ENCODE assay signal across 8 mouse cellular contexts in genomic region chr19:3766378-3766777, GRCm38 (mm10). TPM values are rescaled to one million over a fixed set of nuclear protein-coding genes. Genes with fewer than 3 reads are reported as not detected.
DNase-seq lines count a peak whose midpoint lies in the region; ATAC-seq and TF ChIP-seq lines count a peak whose summit lies in the region.

No protein-coding gene starts in this region.

- no peak overlapping the region for H3K9ac ChIP-seq in liver, embryonic 13.5 days

- H3K9me3 ChIP-seq in megakaryocyte, embryonic 14.5 days, result no peaks in the 10 kb centered on the region
- no peaks in the 10 kb centered on the region for H3K9me3 ChIP-seq in liver, embryonic 13.5 days (replicated peaks)

- H3K4me3 ChIP-seq in cerebellum, adult 2 months (replicated peaks; ENCODE audit: insufficient read depth, low read depth, low read length), result no peak overlapping the region
- H3K4me3 ChIP-seq in megakaryocyte, embryonic 14.5 days (replicated peaks), result peak overlapping the region; percentile 96
- 0 out of 2 replicates have a peak overlapping the region, but pooled peaks have one; percentile 98 for H3K4me3 ChIP-seq in liver, embryonic 13.5 days (replicated peaks)

- H3K4me2 ChIP-seq in liver, embryonic 13.5 days, result peak overlapping the region; percentile 89; the same call in 1 of the 2 replicates

- DNase-seq in cerebellum, adult 8-10 months, result peak; percentile 25
- DNase-seq in cerebellum, adult 2 months, result no peak
- DNase-seq in liver, embryonic 13.5 days, result no peak
- DNase-seq in thymus, postnatal 36 days, result no peak
- no peak for DNase-seq in frontal cortex, postnatal 10 days (ENCODE audit: low spot score in 2 of 2)
- no peak for DNase-seq in embryo, embryonic 11 days

- 91% methylated on average over 5 of the region's 5 CpGs for WGBS in cerebellum, adult 2 months
- WGBS in liver, embryonic 13.5 days (ENCODE audit: insufficient replicate concordance), result 75% methylated on average over 5 of the region's 5 CpGs

- peaks cover 24% of the 10 kb centered on the region for H3K4me1 ChIP-seq in cerebellum, adult 2 months (ENCODE audit: control insufficient read depth, insufficient read depth, low read length)
- H3K4me1 ChIP-seq in megakaryocyte, embryonic 14.5 days, result peaks cover 40% of the 10 kb centered on the region
- H3K4me1 ChIP-seq in liver, embryonic 13.5 days (replicated peaks), result peaks cover 27% of the 10 kb centered on the region

- no peak for TF ChIP-seq POLR2A in cerebellum, adult 2 months (IDR thresholded peaks at IDR 0.05; ENCODE audit: borderline replicate concordance, insufficient read depth, low read length)

- peaks cover 4% of the 10 kb centered on the region for H3K36me3 ChIP-seq in megakaryocyte, embryonic 14.5 days (replicated peaks; ENCODE audit: low read length)
- H3K36me3 ChIP-seq in liver, embryonic 13.5 days, result 0 out of 2 replicates have a peak, but pooled peaks cover 5% of the 10 kb centered on the region

- TF ChIP-seq CTCF in cerebellum, adult 2 months (IDR thresholded peaks at IDR 0.05; ENCODE audit: borderline replicate concordance, insufficient read depth, low read depth, low read length), result no peak

- H3K27ac ChIP-seq in cerebellum, adult 2 months (ENCODE audit: insufficient read depth, low read length), result no peak overlapping the region
- no peak overlapping the region for H3K27ac ChIP-seq in liver, embryonic 13.5 days

- no peaks in the 10 kb centered on the region for H3K27me3 ChIP-seq in cerebellum, adult 2 months (ENCODE audit: control insufficient read depth, insufficient read depth, low read length)
- H3K27me3 ChIP-seq in megakaryocyte, embryonic 14.5 days (replicated peaks), result peaks cover 28% of the 10 kb centered on the region
- peaks cover 22% of the 10 kb centered on the region; the same call in 1 of the 2 replicates for H3K27me3 ChIP-seq in liver, embryonic 13.5 days

- no peak for ATAC-seq in megakaryocyte, adult 5-6 weeks (ENCODE audit: poor library complexity, severe bottlenecking)
- ATAC-seq in liver, embryonic 13.5 days (ENCODE audit: low read depth), result no peak

RNA-seq across cellular contexts. Expression of gene Kmt5b, which starts 0.8 kb away (rescaled TPM):
- 36.9 and 38.3 TPM in 2 replicates for polyA plus RNA-seq in cerebellum, adult 2 months (2012; rRNA removed)
- 2.1 and 3.5 TPM in 2 replicates for polyA plus RNA-seq in megakaryocyte, embryonic 14.5 days (2012; ENCODE audit: insufficient read depth, low replicate concordance)
- 25.8 and 28.5 TPM in 2 replicates for total RNA-seq in megakaryocyte, adult 5-6 weeks (2015)
- 44.7 and 54.8 TPM in 2 replicates for total RNA-seq in megakaryocyte, adult 5-6 weeks (2017)
- polyA plus RNA-seq in liver, embryonic 13.5 days (2015; fragmentation: Nextera tagmentation; extraction: Ambion mirVana), result 6.5 and 8.9 TPM in 2 replicates

RNA-seq across cellular contexts. Expression of gene 1810055G02Rik, which starts 58.3 kb away (rescaled TPM):
- polyA plus RNA-seq in cerebellum, adult 2 months (2012; rRNA removed), result 37.2 and 38.2 TPM in 2 replicates
- 11.1 and 12.3 TPM in 2 replicates for polyA plus RNA-seq in megakaryocyte, embryonic 14.5 days (2012; ENCODE audit: insufficient read depth, low replicate concordance)
- total RNA-seq in megakaryocyte, adult 5-6 weeks (2015), result 8.0 and 10.6 TPM in 2 replicates
- 4.5 and 6.2 TPM in 2 replicates for total RNA-seq in megakaryocyte, adult 5-6 weeks (2017)
- polyA plus RNA-seq in liver, embryonic 13.5 days (2015; fragmentation: Nextera tagmentation; extraction: Ambion mirVana), result 13.2 and 14.5 TPM in 2 replicates
